Mouse (Mus musculus) liver, postnatal 0 days (tissue): ENCODE data around the gene Sgcg. TPM values are rescaled to one million over a fixed set of nuclear protein-coding genes. Genes with fewer than 3 reads are reported as not detected.

Experiments used
- ATAC-seq: fragments of 200-750 bp; cut with Nextera tagmentation; 2 replicates; pipeline ENCODE4 v1.8.0; 2017; ENCODE audit warnings: mild to moderate bottlenecking, moderate library complexity
- DNase-seq: peaks from one replicate; pipeline ENCODE4 v3.0.0-alpha.2; 2016
- H3K27ac ChIP-seq: fragments of 300-500 bp; sonication (generic); 2 replicates; pipeline ENCODE4 v1.5.1; 2014; ENCODE audit warnings: antibody characterized with exemption, moderate library complexity, mild to moderate bottlenecking, low read depth
- H3K27me3 ChIP-seq: fragments of 300-500 bp; sonication (generic); 2 replicates; pipeline ENCODE4 v1.6.1; 2014; ENCODE audit warnings: low read length, control low read depth, mixed read lengths; ENCODE audit not compliant: insufficient read depth
- H3K36me3 ChIP-seq: fragments of 300-500 bp; sonication (generic); replicated peaks from 2 replicates; pipeline ENCODE4 v1.6.1; 2014; ENCODE audit warnings: mild to moderate bottlenecking, control low read depth, low read length, moderate library complexity, mixed read lengths; ENCODE audit not compliant: insufficient read depth
- H3K4me1 ChIP-seq: fragments of 300-500 bp; sonication (generic); 2 replicates; pipeline ENCODE4 v1.6.1; 2014; ENCODE audit warnings: antibody characterized with exemption, mild to moderate bottlenecking, control low read depth; ENCODE audit not compliant: insufficient read depth
- H3K4me2 ChIP-seq: fragments of 300-500 bp; sonication (generic); 2 replicates; pipeline ENCODE4 v1.6.1; 2014; ENCODE audit warnings: low read depth, mild to moderate bottlenecking, low read length, moderate library complexity, mixed read lengths
- H3K4me3 ChIP-seq: fragments of 300-500 bp; sonication (generic); 2 replicates; pipeline ENCODE4 v1.5.1; 2014; ENCODE audit warnings: low read depth, low read length
- H3K9ac ChIP-seq: fragments of 300-500 bp; sonication (generic); replicated peaks from 2 replicates; pipeline ENCODE4 v1.6.1; 2014; ENCODE audit warnings: mild to moderate bottlenecking, moderate library complexity
- H3K9me3 ChIP-seq: fragments of 300-500 bp; sonication (generic); 2 replicates; pipeline ENCODE4 v1.6.1; 2016; ENCODE audit warnings: mild to moderate bottlenecking, control low read depth, low read length, mixed read lengths
- CTCF ChIP-seq: sonication (generic); IDR thresholded peaks from 2 replicates; pipeline ENCODE4 v1.5.1; 2016; ENCODE audit warnings: antibody characterized with exemption, low read depth
- EP300 ChIP-seq: IDR thresholded peaks from 2 replicates; pipeline ENCODE4 v1.6.1; 2016; ENCODE audit warnings: antibody characterized with exemption, low read depth, mild to moderate bottlenecking
- WGBS: fragments of 180-500 bp; shearing (Covaris S2); extraction: QIAGEN DNeasy Blood & Tissue Kit; methylation state at CpG from one replicate; pipeline ENCODE4 v1.1.7; 2014; ENCODE audit not compliant: insufficient replicate concordance; 5-methylcytosine and 5-hydroxymethylcytosine counted together
- polyA plus RNA-seq: library from polyadenylated mRNA; unstranded; fragments of >200 nt; fragmentation: Nextera tagmentation; extraction: Ambion mirVana; gene quantifications from 2 replicates; pipeline ENCODE4 v1.2.1, GENCODE M21; 2015

Gene Sgcg
- polyA plus RNA-seq, 1 experiment from 2014 or later: not detected

DNA sequence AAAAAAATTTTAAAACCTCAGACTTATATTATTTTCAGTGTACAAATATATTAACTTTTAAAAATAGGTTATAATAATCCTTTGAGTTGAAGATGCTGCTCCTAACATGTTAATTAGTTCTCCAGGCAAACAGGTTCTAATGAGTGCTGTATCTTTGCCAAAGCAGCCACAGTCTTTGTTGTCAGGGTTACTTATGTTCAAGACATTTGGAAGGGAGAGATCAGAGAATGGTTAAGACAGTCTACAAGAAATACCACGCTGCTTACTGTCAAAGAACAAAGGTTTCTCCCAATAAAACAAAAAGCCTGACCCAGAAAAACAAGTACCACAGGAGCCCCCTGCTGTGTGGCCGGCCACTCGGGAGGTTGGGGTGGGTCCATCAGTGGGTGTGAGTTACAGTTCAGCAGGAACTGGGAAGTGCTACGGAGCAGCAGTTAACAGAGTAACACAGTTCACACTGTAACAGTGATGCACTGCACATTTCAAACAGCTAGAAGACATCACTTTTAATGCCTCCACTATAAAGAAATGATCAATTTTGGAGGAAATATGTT, 21.1 kb downstream of the Sgcg start:
- H3K4me3 ChIP-seq: no peak overlapping the region
- H3K27me3 ChIP-seq: no peaks in the 10 kb centered on the region
- ATAC-seq (no peak), DNase-seq (no peak)
- H3K9me3 ChIP-seq: no peaks in the 10 kb centered on the region
- H3K4me2 ChIP-seq: no peak overlapping the region
- no peak overlapping the region for H3K27ac ChIP-seq
- 42% methylated on average over 4 of the region's 4 CpGs for WGBS
- no peak overlapping the region for H3K9ac ChIP-seq
- TF ChIP-seq EP300 (no peak), CTCF (no peak)
- no peaks in the 10 kb centered on the region for H3K4me1 ChIP-seq
- H3K36me3 ChIP-seq: no peaks in the 10 kb centered on the region

DNA sequence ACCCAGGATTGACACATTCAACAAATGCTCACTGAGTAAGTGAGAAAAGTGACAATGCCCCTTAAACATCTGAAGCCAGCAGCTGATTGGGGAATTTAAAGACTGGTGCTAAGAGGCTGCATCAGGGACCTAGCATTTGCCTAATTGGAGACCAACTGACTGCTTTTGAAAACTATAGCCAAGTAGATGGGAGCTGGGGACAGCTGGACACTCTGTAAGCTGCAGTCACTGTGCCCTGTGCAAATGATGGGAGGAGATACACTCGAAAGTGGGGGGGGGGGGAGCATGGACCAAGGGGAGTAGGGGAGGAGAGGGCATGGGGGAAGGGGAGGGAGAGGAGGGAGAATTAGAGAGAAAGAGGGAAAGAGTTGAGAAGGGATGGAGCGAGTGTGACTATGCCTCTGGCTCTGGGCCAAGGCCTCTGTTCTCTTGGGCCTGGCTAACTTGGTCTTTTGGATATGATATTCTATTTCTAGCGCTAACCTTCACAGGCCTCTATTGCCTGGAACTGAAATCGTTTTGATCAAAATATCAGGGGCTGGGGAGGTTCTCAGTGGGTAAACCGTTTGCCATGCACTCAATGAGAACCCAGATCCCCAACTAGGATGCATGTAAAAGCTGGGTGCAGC, 22.3 kb downstream of the Sgcg start:
- ATAC-seq: no peak

DNA sequence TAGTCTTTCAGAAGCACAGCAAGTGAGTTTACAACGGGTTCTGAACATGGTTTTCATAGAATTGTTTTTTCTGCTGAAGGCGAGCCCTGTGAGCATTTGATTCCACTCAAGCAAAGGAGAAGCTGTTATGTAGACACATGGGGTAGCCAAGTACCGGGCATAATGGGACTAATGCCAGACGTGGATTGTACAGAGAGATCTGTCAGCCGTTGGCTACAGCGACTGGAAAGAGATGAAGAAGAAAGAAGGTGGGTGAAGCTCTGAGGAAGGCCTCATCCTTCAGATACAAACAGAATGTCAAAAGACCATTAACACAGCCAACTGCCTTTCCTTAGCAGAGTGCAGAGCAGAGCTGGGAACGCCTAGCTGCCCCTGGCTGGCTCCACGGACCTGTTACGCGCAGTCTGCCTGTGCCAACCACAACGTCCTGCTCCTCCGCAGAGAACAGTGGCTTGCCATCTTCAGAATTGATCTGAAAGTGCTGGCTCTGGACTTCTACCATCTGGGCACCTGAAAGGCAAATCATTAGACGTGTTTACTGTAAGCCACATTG, 26.2 kb downstream of the Sgcg start:
- no peak for ATAC-seq
- Histone ChIP-seq H3K4me2 (no peak overlapping the region), H3K9ac (no peak overlapping the region), H3K27me3 (no peaks in the 10 kb centered on the region), H3K36me3 (no peaks in the 10 kb centered on the region), H3K4me1 (no peaks in the 10 kb centered on the region), H3K9me3 (no peaks in the 10 kb centered on the region), H3K4me3 (no peak overlapping the region), H3K27ac (no peak overlapping the region)
- no peak for TF ChIP-seq CTCF
- TF ChIP-seq EP300: no peak
- 86% methylated on average over 13 of the region's 13 CpGs for WGBS
- no peak for DNase-seq

More for the DNA sequence above, 22.3 kb downstream of the Sgcg start:
- 54% methylated on average over 5 of the region's 5 CpGs for WGBS
- H3K4me2 ChIP-seq: no peak overlapping the region
- H3K27me3 ChIP-seq: no peaks in the 10 kb centered on the region
- TF ChIP-seq CTCF (no peak), EP300 (no peak)
- H3K4me3 ChIP-seq: no peak overlapping the region
- no peaks in the 10 kb centered on the region for H3K9me3 ChIP-seq
- H3K4me1 ChIP-seq: no peaks in the 10 kb centered on the region
- no peak for DNase-seq
- no peak overlapping the region for H3K27ac ChIP-seq
- no peaks in the 10 kb centered on the region for H3K36me3 ChIP-seq
- no peak overlapping the region for H3K9ac ChIP-seq

DNA sequence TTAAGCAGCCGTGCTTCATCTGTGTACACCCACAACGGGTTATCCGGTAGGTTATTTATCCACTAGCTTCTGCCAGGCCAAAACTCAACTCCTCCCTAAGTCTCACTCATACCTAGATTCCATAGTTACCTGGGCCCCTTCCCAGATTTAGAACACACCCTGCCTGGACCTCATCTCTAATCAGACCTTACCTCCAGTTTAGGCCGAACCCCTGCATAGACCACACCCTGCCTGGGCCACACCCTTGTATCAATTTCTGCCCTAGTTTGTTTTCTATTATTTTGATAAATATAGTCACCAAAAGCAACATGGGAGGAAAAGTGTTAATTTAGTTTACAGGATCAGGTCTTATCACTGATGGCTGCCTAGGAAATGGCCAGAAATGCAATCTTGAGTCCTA, 28.1 kb downstream of the Sgcg start:
- no peaks in the 10 kb centered on the region for H3K4me1 ChIP-seq
- DNase-seq (no peak), ATAC-seq (peak; percentile 59)
- no peak overlapping the region for H3K4me2 ChIP-seq
- H3K27me3 ChIP-seq: no peaks in the 10 kb centered on the region
- TF ChIP-seq EP300: no peak
- no peak for TF ChIP-seq CTCF
- no peak overlapping the region for H3K27ac ChIP-seq
- no peak overlapping the region for H3K4me3 ChIP-seq
- no peaks in the 10 kb centered on the region for H3K9me3 ChIP-seq
- no peak overlapping the region for H3K9ac ChIP-seq
- 71% methylated on average over 4 of the region's 4 CpGs for WGBS
- no peaks in the 10 kb centered on the region for H3K36me3 ChIP-seq

DNA sequence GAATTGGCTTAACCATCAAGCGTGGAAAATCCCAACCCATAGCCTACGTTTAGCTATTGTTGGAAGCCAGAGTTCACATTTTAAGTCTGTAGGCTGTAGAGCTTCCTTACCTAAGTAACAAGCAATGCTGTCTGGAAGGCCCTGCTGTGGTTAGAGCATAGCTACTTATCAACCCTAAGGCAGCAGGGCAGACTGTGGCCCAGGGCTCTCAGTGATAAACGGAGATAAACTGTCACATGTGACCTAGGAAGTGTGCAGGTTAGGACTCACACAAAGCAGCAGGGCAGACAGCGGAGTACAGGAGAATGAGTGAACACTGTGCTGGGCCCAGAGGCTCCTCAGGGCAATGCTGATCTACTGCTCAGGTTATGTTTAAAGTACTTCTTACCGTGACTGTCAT, 28.5 kb downstream of the Sgcg start:
- Histone ChIP-seq H3K9ac (no peak overlapping the region), H3K36me3 (no peaks in the 10 kb centered on the region), H3K9me3 (no peaks in the 10 kb centered on the region), H3K27me3 (no peaks in the 10 kb centered on the region), H3K4me2 (no peak overlapping the region), H3K4me1 (no peaks in the 10 kb centered on the region), H3K4me3 (no peak overlapping the region), H3K27ac (no peak overlapping the region)
- peak; percentile 16 for DNase-seq
- TF ChIP-seq CTCF (no peak), EP300 (peak; percentile 74)
- peak; percentile 88 for ATAC-seq
- 57% methylated on average over 5 of the region's 5 CpGs for WGBS

DNA sequence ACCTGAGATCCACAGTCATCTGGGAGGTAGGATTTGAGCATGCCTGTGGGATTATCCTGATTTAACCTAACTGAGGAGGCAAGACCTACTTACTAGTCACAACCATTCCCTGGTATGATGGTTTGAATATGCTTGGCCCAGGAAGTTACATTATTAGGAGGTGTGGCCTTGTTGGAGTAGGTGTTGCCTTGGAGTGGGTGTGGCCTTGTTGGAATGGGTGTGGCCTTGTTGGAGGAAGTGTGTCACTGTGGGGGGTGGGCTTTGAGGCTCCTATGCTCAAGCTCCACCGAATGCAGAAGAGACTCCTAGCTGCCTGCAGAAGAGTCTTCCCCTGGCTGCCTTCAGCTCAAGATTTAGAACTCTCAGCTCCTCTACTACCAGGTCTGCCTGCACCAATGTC, 32.1 kb downstream of the Sgcg start:
- Histone ChIP-seq H3K9me3 (no peaks in the 10 kb centered on the region), H3K9ac (no peak overlapping the region), H3K4me1 (no peaks in the 10 kb centered on the region), H3K4me3 (no peak overlapping the region), H3K4me2 (no peak overlapping the region), H3K27me3 (no peaks in the 10 kb centered on the region), H3K36me3 (no peaks in the 10 kb centered on the region), H3K27ac (no peak overlapping the region)
- TF ChIP-seq EP300 (no peak), CTCF (no peak)
- ATAC-seq (no peak), DNase-seq (no peak)
- WGBS: 33% methylated on average over 1 of the region's 1 CpGs
